Mouse (Mus musculus) hindbrain, embryonic 10.5 days (tissue): Measurements from ENCODE around the gene Ccdc59. TPM values are rescaled to one million over a fixed set of nuclear protein-coding genes. Genes with fewer than 3 reads are reported as not detected.

Source experiments
- DNase-seq: peaks from one replicate; pipeline ENCODE4 v3.0.0-alpha.2; 2017; ENCODE audit warnings: low spot score
- H3K27ac ChIP-seq: fragments of 300-500 bp; sonication (generic); 2 replicates; pipeline ENCODE4 v1.5.1; 2016; ENCODE audit warnings: mild to moderate bottlenecking, moderate library complexity
- H3K27me3 ChIP-seq: fragments of 300-500 bp; sonication (generic); 2 replicates; pipeline ENCODE4 v1.6.1; 2016; ENCODE audit warnings: mild to moderate bottlenecking; ENCODE audit not compliant: poor library complexity, insufficient read depth, severe bottlenecking
- H3K36me3 ChIP-seq: fragments of 300-500 bp; sonication (generic); 2 replicates; pipeline ENCODE4 v1.6.1; 2016; ENCODE audit warnings: mild to moderate bottlenecking, moderate library complexity
- H3K4me1 ChIP-seq: fragments of 300-500 bp; sonication (generic); replicated peaks from 2 replicates; pipeline ENCODE4 v1.6.1; 2016; ENCODE audit warnings: mild to moderate bottlenecking
- H3K4me3 ChIP-seq: fragments of 300-500 bp; sonication (generic); 2 replicates; pipeline ENCODE4 v1.5.1; 2016; ENCODE audit warnings: mild to moderate bottlenecking, moderate library complexity
- H3K9me3 ChIP-seq: fragments of 300-500 bp; sonication (generic); 2 replicates; pipeline ENCODE4 v1.6.1; 2016; ENCODE audit warnings: mild to moderate bottlenecking, moderate library complexity
- WGBS: fragments of 180-500 bp; shearing (Covaris S2); methylation state at CpG from one replicate; pipeline ENCODE4 v1.1.7; 2016; 5-methylcytosine and 5-hydroxymethylcytosine counted together
- polyA plus RNA-seq: library from polyadenylated mRNA; unstranded; fragments of >200 nt; fragmentation: Nextera tagmentation; extraction: Ambion mirVana; gene quantifications from 2 replicates; pipeline ENCODE4 v1.2.1, GENCODE M21; 2016

The Ccdc59 gene
- 49.2 and 59.5 TPM in 2 replicates for polyA plus RNA-seq

DNA sequence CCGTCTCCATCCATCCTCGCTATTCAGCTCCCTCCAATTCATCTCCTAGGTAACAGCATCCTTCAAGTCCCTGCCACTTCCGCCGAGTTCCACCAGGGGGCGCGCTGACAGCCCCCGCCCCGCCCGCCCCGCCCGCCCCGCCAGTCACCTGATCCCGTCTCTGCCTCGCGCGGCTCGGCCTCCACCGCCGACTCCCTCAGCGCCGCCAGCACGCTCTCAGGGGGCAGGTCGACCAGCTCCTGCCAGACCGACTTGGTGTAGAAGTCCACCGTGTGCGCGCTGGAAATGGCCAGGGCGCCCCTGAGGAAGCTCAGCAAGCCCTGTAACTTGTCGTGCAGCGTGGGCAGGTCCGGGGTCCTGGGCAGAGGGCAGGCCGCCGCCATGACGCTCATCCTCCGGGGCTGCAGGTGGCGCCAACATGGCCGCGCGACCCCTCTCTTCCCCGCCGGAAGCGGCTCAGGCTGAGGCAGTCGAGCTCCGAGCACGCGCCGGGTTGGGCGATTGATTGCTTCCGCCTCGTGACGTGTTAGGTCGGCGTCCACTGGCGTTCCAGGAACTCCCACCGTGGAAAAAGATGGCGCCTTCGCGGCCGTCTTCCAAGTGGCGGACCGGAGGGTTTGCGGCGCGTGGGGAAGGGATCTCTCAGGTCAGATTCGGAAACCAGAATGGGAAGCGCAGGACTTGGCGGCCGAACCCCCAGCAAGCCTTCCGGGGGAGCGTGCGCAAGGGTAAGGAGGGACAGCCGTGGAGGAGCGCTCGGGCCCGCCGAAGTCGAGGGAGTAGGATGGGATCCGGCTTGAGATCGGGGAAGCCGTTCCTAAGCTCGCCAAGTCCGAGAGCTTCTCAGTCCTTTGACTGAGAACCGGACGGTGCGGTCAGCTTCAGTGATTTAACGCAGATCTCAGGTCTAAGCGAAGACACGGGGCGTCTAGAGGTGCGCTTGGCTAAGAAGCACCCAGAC lies at the start of gene Ccdc59, which contains the start of gene Mettl25:
TSS of gene Ccdc59 (plus strand) at position 140 of the 961 bp plus-strand sequence.
TSS of gene Mettl25 (minus strand) at position 453 of the 961 bp plus-strand sequence.
- under 1% methylated on average over 90 of the region's 90 CpGs for WGBS
- Histone ChIP-seq H3K36me3 (peaks cover 38% of the 10 kb centered on the region), H3K4me3 (peak within 1 kb of the TSS; percentile 82), H3K27me3 (no peaks in the 10 kb centered on the region), H3K4me1 (peaks cover 17% of the 10 kb centered on the region), H3K27ac (peak within 1 kb of the TSS; percentile 97), H3K9me3 (no peaks in the 10 kb centered on the region)
- peak; percentile 98 for DNase-seq

DNA sequence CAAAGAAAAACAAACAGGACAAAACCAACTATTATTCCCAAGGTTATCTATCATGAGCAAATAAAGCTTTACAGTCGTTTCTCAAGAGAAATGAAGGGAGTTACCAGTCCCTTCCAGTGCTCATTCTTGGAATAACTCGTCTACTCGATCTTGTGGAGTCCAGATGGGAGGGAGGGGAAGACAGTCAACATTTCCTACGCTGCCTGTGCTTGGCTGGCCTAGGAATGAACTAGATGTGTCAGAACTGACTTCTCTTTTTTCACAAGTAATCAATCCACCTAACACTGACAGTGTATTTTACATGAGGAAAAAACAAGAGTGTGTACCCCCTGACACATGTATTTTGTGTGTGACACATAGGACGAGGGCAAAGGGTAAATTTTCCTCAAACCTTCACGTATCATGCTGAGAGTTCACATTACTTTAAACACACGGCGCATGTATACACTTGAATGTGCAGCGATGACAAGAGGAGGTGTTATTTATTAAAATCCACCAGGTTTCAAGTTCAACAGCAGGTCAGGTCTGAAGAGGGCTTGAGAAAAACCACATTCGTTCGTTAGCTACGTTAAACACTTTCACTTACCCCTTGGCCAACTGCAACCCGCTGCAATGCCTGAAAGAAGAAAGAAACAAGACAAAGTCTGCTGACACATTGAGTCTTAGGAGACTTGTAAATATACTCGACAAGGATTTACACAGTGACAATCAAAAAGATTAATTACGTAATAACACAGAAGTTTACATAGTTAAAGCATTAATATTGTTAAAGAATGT lies 46.9 kb upstream of the Ccdc59 start:
- Histone ChIP-seq H3K27me3 (no peaks in the 10 kb centered on the region), H3K4me1 (no peaks in the 10 kb centered on the region), H3K27ac (no peak overlapping the region), H3K9me3 (0 out of 2 replicates have a peak, but pooled peaks cover 2% of the 10 kb centered on the region), H3K36me3 (peaks cover 13% of the 10 kb centered on the region), H3K4me3 (no peak overlapping the region)
- no peak for DNase-seq
- WGBS: 85% methylated on average over 15 of the region's 15 CpGs

DNA sequence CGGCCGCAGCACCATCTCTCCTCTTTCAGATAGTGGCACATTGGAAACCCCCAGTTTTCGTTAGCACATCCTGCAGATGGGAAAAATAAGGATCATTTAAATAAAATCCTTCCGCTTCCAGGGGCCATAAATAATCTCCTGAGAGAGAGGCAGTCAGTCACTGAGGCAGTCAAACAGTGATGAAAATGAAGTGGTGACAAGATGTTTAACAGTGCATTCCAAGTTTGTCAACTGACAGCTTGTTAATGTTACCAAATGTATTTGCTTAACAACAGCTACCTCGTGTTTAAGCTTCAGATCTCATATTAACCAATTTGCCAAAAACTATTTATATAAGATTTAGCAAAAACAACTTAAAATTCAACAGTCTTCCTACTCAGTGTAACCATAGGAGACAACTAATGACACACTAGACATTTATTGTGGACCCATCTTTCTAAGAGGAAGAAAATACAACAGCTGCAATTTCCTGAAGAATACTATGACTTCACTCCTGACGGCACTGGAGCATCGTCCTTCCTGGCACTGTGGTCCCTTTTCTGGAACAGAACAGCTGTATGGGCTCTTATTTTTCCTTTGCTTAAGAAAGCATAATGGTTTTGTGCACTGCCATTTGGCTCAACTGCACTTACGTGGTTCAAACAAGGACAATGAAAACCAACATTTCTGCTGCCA lies 43.5 kb upstream of the Ccdc59 start:
- H3K9me3 ChIP-seq: 0 out of 2 replicates have a peak, but pooled peaks cover 2% of the 10 kb centered on the region
- no peaks in the 10 kb centered on the region for H3K27me3 ChIP-seq
- H3K27ac ChIP-seq: no peak overlapping the region
- no peak overlapping the region for H3K4me3 ChIP-seq
- 92% methylated on average over 8 of the region's 8 CpGs for WGBS
- H3K36me3 ChIP-seq: peaks cover 13% of the 10 kb centered on the region
- no peak for DNase-seq
- H3K4me1 ChIP-seq: no peaks in the 10 kb centered on the region

GRCm38 (mm10) chr10:105801147-105801546 lies 39.7 kb upstream of the Ccdc59 start:
- Histone ChIP-seq H3K36me3 (no peaks in the 10 kb centered on the region), H3K9me3 (no peaks in the 10 kb centered on the region), H3K27ac (no peak overlapping the region), H3K4me3 (no peak overlapping the region), H3K27me3 (no peaks in the 10 kb centered on the region), H3K4me1 (no peaks in the 10 kb centered on the region)
- no peak for DNase-seq
- 79% methylated on average over 6 of the region's 6 CpGs for WGBS

DNA sequence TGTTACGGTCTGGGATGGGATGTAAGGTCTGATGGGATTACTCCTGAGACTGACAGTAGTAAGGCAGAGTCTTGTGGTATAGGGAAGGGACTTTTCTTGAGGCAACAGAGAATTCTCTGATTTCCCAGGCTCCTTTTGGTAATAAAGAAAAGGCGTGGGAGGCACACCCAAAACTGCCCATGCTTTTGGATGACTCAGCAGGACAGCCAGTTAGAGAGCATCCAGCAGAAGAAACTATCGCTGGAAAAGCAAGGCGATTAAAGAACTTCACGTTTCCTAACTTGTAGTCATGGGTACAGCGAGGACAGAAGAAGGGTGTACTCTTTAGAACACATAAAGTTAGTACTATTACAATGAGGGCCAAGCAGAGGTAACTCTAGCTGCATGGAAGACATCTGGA lies 38.7 kb upstream of the Ccdc59 start:
- H3K4me1 ChIP-seq: no peaks in the 10 kb centered on the region
- no peaks in the 10 kb centered on the region for H3K36me3 ChIP-seq
- no peak for DNase-seq
- WGBS: 90% methylated on average over 6 of the region's 6 CpGs
- no peak overlapping the region for H3K4me3 ChIP-seq
- H3K27ac ChIP-seq: no peak overlapping the region
- H3K27me3 ChIP-seq: no peaks in the 10 kb centered on the region
- H3K9me3 ChIP-seq: no peaks in the 10 kb centered on the region

DNA sequence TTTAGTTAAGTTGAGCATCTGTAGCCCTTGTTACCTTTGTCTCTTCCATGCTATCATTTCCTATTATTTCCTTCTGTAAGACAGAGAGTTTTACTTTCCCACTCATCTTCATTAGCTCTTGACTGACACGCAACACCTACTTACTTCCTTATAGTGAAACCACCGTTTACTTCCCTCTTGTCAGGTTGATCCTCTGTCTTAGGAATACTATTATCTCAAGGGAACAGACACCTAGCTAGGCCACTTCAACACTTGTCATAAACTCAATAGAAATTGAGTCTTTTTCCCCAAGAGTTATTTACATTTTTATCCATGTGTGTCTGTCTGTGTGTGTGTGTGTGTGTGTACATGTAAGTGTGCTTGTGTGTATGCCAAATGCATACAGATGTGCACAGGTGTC lies 37.4 kb upstream of the Ccdc59 start:
- H3K9me3 ChIP-seq: no peaks in the 10 kb centered on the region
- H3K27me3 ChIP-seq: no peaks in the 10 kb centered on the region
- no peaks in the 10 kb centered on the region for H3K36me3 ChIP-seq
- no peaks in the 10 kb centered on the region for H3K4me1 ChIP-seq
- no peak for DNase-seq
- 95% methylated on average over 2 of the region's 2 CpGs for WGBS
- no peak overlapping the region for H3K27ac ChIP-seq
- no peak overlapping the region for H3K4me3 ChIP-seq

GRCm38 (mm10) chr10:105806259-105807010 lies 34.4 kb upstream of the Ccdc59 start:
- Histone ChIP-seq H3K4me3 (no peak overlapping the region), H3K27ac (no peak overlapping the region), H3K4me1 (no peaks in the 10 kb centered on the region), H3K36me3 (no peaks in the 10 kb centered on the region), H3K9me3 (no peaks in the 10 kb centered on the region), H3K27me3 (no peaks in the 10 kb centered on the region)
- WGBS: 93% methylated on average over 7 of the region's 7 CpGs
- DNase-seq: no peak

GRCm38 (mm10) chr10:105834627-105835228 lies 6.1 kb upstream of the Ccdc59 start:
- DNase-seq: peak; percentile 12
- H3K9me3 ChIP-seq: no peaks in the 10 kb centered on the region
- no peaks in the 10 kb centered on the region for H3K4me1 ChIP-seq
- 0 out of 2 replicates have a peak, but pooled peaks cover 5% of the 10 kb centered on the region for H3K36me3 ChIP-seq
- H3K27ac ChIP-seq: no peak overlapping the region
- no peaks in the 10 kb centered on the region for H3K27me3 ChIP-seq
- 66% methylated on average over 10 of the region's 10 CpGs for WGBS
- no peak overlapping the region for H3K4me3 ChIP-seq

DNA sequence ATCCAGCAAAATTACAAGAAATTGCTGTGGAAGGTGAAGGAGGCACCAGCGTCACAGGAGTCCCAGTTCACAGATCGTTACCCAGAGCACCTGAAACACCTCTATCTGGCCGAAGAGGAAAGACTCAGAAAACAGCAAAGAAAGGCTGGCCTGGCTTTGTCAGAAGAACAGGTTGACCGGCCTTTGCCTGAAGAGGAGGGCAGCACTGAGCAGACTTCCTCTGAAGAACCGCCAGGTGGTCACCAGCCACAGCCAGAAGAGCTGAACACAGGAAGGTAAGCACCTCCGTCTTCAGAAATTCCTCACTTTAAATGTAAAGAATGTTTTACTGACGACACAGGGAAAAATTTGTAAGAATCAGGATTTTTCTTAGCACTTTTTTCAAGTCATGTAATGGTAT lies 1.7 kb downstream of the Ccdc59 start:
- H3K4me3 ChIP-seq: peak overlapping the region; percentile 82; the same call in 1 of the 2 replicates
- H3K27ac ChIP-seq: no peak overlapping the region
- DNase-seq: no peak
- WGBS: 87% methylated on average over 7 of the region's 7 CpGs
- H3K4me1 ChIP-seq: peaks cover 17% of the 10 kb centered on the region
- H3K27me3 ChIP-seq: no peaks in the 10 kb centered on the region
- H3K9me3 ChIP-seq: no peaks in the 10 kb centered on the region
- peaks cover 52% of the 10 kb centered on the region for H3K36me3 ChIP-seq

GRCm38 (mm10) chr10:105850286-105850685 lies 9.4 kb downstream of the Ccdc59 start:
- H3K27me3 ChIP-seq: no peaks in the 10 kb centered on the region
- no peak for DNase-seq
- no peaks in the 10 kb centered on the region for H3K9me3 ChIP-seq
- 90% methylated on average over 5 of the region's 5 CpGs for WGBS
- H3K27ac ChIP-seq: no peak overlapping the region
- peaks cover 56% of the 10 kb centered on the region for H3K36me3 ChIP-seq
- no peaks in the 10 kb centered on the region for H3K4me1 ChIP-seq
- H3K4me3 ChIP-seq: no peak overlapping the region

DNA sequence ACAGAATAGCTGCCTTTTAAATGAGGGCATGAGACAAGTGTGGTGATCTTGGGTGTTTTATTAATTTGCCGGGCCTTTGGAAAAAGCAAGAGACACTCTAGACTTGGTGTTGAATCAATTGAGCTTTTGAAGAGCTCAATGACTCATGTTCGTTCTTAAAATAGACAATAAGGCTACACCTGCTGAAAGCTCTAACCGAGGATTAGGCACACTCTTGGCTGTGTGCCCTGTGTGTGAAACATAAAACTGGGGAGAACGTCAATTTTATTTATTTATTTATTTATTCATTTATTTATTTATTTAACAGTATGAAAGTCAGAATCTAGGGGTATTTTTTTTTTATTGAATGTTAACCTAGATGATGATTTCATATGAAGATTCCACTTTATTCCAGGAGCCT lies 10.3 kb downstream of the Ccdc59 start:
- no peak overlapping the region for H3K4me3 ChIP-seq
- 92% methylated on average over 4 of the region's 4 CpGs for WGBS
- H3K27ac ChIP-seq: no peak overlapping the region
- no peaks in the 10 kb centered on the region for H3K27me3 ChIP-seq
- no peaks in the 10 kb centered on the region for H3K9me3 ChIP-seq
- H3K4me1 ChIP-seq: no peaks in the 10 kb centered on the region
- H3K36me3 ChIP-seq: peaks cover 47% of the 10 kb centered on the region
- DNase-seq: no peak
